Mouse (Mus musculus) spleen, postnatal 4 days (tissue): Measurements from ENCODE around the gene Sall2.
"Not testable (repeated sequence)": the region's sequence is repeated elsewhere in the genome, so short reads cannot be mapped to it uniquely, and the experiment has no call there.

Experiments used
- DNase-seq, 2 experiments: peaks; one replicate each; pipeline ENCODE4 v3.0.0; 2022; ENCODE audit warnings: low spot score in 2 of 2

Gene Sall2

GRCm38 (mm10) chr14:52303517-52303916, 25.0 kb downstream of the Sall2 start:
- DNase-seq, result not testable (repeated sequence)

- DNase-seq, result no peak
Observed at GRCm38 (mm10) chr14:52295558-52296264, 32.9 kb downstream of the Sall2 start.

GRCm38 (mm10) chr14:52284191-52284590, 44.4 kb downstream of the Sall2 start:
- no peak for DNase-seq

- no peak for DNase-seq
Observed at GRCm38 (mm10) chr14:52283629-52284028, 44.9 kb downstream of the Sall2 start.

GRCm38 (mm10) chr14:52279747-52280120, 48.8 kb downstream of the Sall2 start:
- DNase-seq, result no peak

- peak; percentile 98 to 99 for DNase-seq
Observed at GRCm38 (mm10) chr14:52278932-52279746, 49.4 kb downstream of the Sall2 start, which contains the start of the genes Tox4 and Rab2b. Gene Tox4 (plus strand): TSS chr14:52279146. Gene Rab2b (minus strand): TSS chr14:52279545.

- DNase-seq, result no peak
Observed at GRCm38 (mm10) chr14:52277210-52277609, 51.4 kb downstream of the Sall2 start.

- DNase-seq, result no peak
Observed at GRCm38 (mm10) chr14:52272781-52273180, 55.8 kb downstream of the Sall2 start.
